Mouse (Mus musculus): ENCODE results near the gene Lmod3.

GRCm38 (mm10) chr6:97278014-97278787 lies 25.6 kb upstream of the Lmod3 start:
- no peak for TF ChIP-seq POLR2AphosphoS2 (IDR thresholded peaks at IDR 0.05; ENCODE audit: insufficient read length, low read depth)
- TF ChIP-seq POLR2A (IDR thresholded peaks at IDR 0.05; ENCODE audit: insufficient read length, low read depth) = no peak
- no peak for TF ChIP-seq TCF12 (IDR thresholded peaks at IDR 0.05; ENCODE audit: insufficient read depth, poor library complexity, severe bottlenecking)
- no peak for TF ChIP-seq CEBPB (IDR thresholded peaks at IDR 0.05; ENCODE audit: insufficient read depth, poor library complexity, severe bottlenecking)
- TF ChIP-seq MAX (IDR thresholded peaks at IDR 0.05; ENCODE audit: low read depth) = no peak
- no peak for TF ChIP-seq REST (IDR thresholded peaks at IDR 0.05; ENCODE audit: insufficient read depth, insufficient read length)
- no peak for TF ChIP-seq MYOD1 (IDR thresholded peaks at IDR 0.05; ENCODE audit: control insufficient read depth in 1 of 3, insufficient read length in 2 of 3, low read depth in 2 of 3)
